Mouse (Mus musculus) heart, adult 9 months (tissue): Measurements from ENCODE around the gene Olfr794.

ENCODE experiments used
- DNase-seq, 2 experiments: peaks; one replicate each; pipeline ENCODE4 v3.0.0; 2022; ENCODE audit warnings: low spot score in 2 of 2

The Olfr794 gene

DNA sequence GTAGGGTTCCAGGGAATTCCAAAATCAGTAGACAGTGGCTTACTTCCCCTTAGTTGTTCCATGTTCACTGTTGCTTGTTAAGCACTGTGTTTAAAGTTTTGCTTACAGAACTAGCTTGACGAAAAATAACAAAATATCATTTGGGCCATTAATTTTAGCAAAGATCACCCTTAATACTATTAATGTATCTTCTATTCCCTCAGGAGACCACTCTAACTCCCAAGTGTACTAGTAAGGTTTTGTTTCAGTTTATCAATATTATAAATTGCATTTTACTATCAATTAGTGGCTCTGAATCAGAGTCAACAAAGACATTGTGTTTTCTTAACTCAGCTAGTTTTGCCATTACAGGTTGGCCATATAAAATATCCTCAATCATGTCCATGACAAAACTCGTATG is at the start of gene Olfr794:
TSS of gene Olfr794 (plus strand) at position 301 of the 400 bp plus-strand sequence.
- no peak for DNase-seq

DNA sequence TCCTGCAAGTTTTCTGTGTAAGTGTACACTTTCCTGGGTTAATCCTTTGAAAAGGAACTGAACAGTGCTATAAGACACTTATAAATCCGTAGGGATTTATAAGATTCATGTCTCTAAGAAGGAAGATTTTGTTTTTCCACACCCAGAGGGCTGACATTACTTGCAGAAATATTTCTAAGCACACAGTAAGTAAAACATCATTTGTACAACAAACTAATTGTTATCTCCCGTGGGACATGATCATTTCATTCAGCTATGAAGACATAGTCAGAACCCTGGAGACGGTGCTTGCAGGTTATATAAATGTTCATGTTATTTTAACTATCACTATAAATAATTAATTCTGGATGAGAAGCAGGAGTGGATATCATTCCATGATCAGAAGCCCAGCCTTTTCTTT is 46.0 kb upstream of the Olfr794 start, which contains the start of gene Olfr791:
TSS of gene Olfr791 (plus strand) at position 301 of the 400 bp plus-strand sequence.
- no peak for DNase-seq

DNA sequence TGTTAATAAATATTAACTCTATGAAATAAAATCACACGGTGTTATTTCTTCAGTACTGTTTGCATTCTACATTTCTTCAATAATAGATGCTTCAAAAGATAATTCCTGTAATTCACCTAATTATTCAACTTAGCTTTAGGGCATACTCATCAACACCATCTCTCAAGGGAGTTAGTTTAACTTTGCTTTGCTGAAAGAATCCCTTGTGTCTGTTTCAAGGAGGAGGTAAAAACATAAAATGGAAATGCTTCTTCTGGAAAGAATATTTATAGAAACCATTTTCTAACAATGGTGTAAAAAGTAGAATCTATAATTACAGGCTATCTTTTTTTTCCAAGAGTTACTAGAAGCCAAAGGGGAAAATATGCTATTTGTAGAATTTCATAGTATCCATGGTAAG is 28.6 kb upstream of the Olfr794 start, which contains the start of gene Olfr792:
TSS of gene Olfr792 (plus strand) at position 301 of the 400 bp plus-strand sequence.
- DNase-seq, result no peak

DNA sequence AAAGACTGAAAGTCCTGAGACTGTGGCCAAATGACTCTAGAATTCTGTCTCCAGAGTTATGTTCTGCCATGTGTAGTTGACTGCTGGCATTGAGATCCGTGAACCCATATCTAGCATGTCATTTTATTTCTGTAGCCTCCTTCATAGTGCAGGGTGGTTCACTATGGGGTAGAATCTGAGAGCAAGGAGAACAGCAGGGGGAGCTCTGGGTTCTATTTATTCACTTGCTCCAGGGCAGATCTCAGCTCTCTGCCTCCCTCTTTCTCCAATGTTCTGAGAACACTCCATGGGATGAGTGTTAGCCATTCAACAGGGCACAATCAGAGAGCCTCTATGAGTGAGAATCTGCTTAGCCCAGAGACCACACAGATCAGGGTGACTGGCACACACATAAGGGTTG is 18.1 kb upstream of the Olfr794 start:
- DNase-seq, result no peak

DNA sequence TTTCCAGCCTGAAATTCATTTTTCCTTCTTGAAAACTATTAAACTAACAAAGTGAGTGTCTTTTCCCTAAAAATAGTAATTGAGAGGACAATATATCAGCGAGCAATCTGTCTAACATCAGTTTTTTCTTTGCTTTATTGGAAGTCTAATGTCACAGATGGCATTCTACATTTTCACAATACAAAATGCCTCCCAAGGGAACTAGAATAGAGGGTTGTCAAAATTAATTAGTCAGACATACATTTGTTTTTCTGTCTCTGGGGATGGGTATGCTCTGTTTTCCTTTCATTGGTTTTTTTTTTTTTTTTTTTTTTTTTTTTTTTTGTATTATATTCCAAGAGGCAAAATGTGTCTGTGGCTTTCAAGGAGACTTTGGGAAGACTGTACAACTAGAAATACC is 9.6 kb downstream of the Olfr794 start:
- DNase-seq, result no peak

DNA sequence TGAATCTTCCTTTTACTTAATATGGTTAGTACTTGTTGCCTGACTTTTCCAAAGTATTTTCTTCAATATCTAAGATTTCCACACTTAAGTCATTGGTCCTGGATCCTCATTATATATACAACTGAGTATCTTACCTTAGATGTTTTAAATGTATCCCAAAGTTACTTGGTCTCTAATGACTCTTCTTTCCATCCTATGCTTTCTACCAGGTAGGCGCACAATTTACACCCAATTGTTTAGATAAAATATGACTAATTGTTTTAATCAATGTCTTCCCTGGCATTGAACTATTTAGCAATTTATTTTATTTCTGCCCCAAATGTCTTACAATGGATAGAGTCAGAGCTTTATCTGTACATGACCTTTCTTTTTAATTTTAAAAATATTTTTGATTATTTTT is 45.0 kb downstream of the Olfr794 start, which contains the start of gene Olfr796:
TSS of gene Olfr796 (minus strand) at position 101 of the 400 bp plus-strand sequence.
- DNase-seq, result no peak

DNA sequence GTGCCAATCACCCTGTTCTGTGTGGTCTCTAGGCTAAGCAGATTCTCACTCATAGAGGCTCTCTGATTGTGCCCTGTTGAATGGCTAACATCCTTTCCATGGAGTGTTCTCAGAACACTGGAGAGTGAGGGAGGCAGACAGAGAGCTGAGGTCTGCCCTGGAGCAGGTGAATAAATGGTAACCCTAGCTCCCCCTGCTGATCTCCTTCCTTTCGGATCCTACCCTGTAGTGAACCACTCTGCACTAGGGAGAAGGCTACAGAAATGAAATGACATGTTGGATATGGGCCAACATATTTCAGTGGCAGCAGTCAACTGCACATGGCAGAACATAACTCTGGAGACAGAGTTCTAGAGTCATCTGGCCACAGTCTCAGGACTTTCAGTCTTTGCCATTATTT is 54.3 kb downstream of the Olfr794 start:
- no peak for DNase-seq
